Mouse (Mus musculus): ENCODE measurements around the gene Tpk1.

Tpk1 gene

DNA sequence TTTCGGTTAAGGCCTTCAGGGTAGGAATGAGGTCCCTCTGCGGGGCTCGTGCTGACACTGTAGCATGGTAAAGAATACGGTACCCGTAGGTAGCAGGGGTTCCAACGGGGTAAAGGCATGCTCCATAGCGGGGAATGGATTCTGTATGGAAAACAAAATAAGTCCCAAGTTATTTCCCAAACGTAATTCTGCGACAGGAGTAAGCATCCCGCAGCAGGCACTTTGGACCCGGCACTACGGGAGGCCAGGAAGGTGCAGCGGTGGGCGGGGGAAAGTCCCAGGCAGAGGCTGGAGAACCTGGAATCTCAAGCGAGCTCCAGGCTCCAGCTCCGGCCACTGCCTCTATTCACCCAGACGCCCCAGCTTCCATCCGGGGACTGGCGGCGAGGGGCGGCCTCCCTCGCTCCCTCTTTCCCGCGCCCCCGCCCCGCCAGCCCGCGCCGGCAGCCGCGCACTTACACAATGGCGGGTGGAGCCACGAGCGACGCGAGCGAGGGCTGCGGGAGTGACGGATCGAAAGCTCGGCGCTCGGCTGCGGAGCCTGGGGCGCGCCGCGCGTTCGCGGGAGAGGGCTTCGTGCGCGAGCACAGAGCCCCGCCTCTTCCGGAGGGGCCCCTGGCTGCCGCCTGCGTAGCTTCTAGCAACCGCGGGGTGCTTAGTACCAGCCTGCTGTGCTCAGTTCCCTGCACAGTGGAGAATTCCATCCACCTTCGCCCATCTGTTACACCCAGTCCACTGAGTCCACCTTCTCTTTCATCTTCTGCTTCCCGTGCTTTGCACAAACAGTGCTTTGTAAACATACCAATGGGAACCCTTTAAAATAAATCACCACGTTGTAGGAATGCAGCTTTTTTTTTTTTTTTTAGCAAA lies at the start of gene Tpk1:
Tpk1 (minus strand) TSS at position 602 of the 870 bp plus-strand sequence.
- peak; percentile 93 for DNase-seq

DNA sequence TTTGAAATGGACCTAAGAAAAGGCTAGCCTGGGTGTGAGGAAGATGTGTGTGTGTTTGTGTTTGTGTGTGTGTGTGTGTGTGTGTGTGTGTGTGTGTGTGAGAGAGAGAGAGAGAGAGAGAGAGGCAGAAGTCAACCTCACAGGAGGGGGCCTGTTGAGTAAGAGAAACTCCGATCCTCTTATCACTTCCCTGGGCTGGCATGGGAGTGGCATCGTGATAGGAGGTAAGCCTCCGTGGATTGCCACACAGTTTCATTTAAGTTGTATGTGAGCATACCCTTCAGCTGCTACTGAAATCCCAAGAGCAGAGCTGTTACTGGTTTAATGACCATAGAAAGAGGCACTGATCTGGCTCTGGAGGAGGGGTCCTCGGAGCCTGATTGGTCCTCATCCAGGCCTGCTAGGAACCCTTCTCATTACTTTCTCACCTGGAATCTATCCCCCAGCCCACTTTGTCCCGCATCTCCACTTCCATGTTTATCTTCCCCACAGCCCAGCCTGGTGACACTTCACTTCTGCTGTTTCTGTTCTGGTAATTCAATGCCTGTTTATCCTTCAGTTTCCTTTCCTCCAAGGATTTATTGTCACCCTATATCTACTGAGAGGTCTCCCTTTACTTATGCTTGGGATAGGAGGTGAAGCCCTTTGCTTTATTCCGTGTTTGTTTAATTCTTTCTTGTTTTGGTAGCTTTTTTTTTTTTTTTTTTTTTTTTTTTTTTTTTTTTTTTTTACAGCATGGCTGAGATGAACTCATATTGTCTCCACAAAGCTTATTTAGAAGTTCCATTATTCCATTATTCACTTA lies 36.9 kb upstream of the Tpk1 start:
- DNase-seq: no peak

DNA sequence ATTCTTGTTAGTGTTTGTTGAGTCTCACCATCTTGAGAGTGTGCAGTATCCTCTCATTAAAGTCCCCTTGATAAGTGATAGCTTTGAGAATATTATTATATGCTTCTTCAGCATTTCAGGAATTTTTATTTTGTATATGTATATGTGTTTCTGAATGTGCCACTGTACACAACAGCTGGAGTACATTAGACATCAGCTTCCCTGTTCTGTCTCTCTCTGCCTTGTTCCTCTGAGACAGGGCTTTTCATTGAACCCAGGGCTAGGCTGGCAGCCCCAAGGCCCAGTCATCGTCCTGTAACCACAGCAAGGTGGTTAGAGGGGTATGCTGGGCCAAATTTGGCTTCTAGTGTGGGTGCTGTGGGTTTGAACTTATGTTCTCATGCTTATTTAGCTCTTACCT lies 25.8 kb upstream of the Tpk1 start:
- DNase-seq: no peak

DNA sequence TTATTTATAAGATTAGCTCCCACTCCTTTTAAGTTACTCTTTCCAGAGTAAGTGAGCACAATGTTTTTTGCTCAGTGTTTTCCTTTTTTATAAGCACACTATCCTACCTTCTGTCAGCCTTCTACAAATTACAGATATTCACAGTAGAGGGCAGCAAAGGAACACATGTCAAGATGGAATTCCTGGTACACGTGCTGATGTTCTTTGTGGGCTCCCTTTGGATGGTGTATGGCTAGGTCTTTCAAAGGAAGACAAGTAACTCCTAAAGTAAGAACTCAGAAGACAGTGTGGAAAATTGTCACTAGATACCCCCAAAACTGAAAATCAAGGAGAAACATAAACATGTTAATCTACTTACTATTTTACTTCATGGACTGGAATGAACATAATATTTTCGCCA lies 19.9 kb upstream of the Tpk1 start:
- DNase-seq: no peak

DNA sequence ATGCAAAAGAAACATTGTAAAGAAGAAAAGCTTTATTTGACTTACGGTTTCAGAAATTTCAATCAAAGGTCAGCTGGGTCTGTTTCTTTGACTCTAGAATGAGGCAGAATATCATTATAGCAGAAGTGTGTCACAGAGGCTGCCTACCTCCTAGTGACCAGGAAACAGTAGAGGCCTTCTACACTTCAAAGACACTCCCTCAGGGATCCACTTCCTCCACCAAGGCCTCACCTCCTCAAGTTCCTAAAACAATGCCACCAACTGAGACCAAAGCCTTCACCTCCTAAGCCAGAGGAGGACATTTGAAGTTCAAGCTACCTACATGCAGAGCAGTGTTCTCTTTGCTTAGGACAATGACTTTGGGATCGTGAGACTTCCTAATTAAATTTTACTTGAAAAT lies 16.5 kb upstream of the Tpk1 start:
- DNase-seq: no peak

DNA sequence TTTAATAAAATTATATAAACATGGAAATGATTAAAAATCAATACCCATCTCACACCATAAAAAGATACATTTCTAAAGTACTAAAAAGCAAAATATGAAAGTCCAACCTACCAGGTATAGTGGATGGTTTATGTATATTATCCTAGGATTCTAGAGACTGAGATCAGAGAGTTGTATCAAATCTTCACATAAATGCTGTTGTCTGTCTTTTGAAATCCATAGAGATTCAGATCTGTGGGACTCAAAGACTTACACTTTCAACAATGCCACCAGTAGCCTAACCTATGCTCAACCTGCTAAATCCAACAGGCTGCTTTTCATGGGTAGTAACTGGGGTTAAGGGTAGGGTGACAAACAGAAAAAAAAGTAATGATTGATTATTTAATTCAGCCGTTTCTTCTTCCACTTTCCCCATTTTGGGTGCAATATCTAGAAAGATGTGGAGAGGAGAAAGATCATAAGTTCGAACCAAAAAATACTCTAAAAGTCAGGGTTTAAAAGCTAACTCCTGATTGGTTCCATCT lies 12.7 kb upstream of the Tpk1 start:
- no peak for DNase-seq

DNA sequence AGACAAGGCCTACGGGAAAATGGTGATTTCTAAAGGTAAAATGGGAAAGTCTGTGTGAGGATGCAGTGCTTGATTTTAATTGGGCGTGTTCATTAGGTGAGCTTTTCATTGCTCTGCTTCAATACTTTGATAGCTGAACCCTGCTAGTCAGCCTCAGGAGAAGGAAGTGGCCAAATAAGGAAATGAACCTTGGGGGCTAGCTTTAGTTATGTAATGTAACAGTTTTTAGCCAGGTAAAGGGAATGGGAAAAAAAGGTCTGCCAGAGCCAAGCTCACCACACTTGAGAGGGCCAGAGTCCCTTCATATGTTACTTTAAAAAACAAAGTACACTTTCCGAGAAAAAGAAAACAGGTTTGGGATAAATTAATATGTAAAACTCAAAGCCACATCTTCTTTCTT lies 11.5 kb upstream of the Tpk1 start:
- DNase-seq: no peak

DNA sequence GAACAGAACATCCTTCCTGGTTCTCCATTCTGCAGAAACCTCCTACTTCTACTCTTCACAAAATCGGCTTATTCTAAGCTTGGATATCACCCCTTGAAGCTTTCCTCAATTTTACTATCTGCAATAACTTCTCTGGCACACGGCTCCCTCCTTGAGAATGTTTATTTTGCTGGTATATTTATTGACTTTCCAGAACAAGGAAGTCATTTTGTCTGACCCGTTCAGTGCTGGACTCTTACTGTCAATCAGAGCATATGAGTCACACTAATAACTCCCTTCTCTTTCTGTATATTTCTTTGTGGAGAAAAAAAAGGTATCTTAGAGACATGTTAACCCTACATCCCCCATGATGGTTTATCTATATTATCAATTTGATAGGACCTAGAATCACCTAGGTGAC lies 10.1 kb upstream of the Tpk1 start:
- no peak for DNase-seq

DNA sequence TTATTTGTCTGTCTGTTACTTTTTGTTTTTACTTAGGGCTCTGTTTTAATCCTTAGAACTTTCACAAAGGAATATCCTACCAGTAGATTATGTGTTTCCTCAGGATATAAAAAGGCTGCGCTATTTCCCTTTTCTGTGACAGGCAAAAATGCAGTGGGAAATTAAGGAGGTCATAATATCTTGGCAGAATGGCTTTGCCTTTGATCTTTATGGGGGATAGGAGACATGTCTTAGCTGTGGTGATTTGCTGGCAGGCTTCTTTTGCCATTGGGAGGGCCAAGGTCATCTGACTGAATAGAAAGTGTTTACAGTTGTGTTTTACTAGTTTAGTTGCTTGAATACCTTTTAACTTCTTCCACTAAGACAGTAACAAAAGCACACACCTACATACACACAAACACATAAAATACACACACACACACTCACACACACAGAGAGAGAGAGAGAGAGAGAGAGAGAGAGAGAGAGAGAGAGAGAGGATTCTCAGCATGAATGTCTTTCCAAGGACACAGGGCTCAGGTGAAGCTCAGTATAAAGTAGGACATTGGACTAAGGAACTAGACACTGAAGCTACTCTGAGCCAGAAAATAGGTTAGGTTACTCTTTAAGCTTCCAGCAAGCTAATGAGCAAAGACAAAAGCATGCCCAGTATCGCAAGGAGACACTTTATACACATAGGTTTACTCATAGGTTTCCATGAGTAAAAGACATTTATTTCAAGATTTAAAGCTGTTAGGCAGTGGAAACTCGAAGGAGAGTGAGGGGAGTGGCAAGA lies 9.1 kb upstream of the Tpk1 start:
- no peak for DNase-seq

DNA sequence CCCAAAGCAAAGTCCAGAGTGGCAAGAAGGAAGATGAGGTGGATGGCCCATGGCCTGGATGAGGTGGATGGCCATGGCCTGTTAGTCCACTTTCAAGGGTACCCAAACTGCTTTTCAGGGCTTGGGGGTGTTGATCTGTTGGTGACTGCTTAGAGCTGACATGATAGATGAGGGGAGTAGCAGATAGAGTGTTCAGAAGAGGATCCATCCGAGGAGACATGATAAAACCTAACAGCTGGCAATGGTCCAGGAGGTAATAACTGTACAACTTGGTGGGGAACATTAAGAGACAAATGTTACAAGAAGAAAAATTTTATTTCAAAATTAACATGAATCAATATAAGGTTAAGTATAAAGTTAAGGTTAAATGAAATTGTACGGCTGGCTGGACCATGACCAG lies 4.9 kb upstream of the Tpk1 start:
- DNase-seq: no peak

DNA sequence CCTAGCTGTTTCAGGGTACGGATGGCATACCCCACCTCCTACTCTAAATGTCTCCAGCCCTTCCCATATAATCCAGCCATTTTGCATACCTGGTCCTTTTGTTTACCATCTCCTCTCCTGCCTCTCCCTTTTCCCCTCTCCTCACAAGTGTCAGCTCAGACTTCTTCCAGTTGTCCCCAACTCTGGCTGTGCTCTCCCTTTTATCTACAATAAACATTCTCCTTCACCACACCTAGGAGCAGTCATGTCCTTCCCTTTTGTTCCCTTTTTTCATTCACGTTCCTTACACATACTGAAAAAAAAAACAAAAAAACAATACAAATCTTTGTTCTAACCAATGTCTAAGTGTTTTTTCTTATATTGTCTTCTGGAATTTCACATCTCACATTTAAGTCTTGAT lies 1.6 kb upstream of the Tpk1 start:
- no peak for DNase-seq

DNA sequence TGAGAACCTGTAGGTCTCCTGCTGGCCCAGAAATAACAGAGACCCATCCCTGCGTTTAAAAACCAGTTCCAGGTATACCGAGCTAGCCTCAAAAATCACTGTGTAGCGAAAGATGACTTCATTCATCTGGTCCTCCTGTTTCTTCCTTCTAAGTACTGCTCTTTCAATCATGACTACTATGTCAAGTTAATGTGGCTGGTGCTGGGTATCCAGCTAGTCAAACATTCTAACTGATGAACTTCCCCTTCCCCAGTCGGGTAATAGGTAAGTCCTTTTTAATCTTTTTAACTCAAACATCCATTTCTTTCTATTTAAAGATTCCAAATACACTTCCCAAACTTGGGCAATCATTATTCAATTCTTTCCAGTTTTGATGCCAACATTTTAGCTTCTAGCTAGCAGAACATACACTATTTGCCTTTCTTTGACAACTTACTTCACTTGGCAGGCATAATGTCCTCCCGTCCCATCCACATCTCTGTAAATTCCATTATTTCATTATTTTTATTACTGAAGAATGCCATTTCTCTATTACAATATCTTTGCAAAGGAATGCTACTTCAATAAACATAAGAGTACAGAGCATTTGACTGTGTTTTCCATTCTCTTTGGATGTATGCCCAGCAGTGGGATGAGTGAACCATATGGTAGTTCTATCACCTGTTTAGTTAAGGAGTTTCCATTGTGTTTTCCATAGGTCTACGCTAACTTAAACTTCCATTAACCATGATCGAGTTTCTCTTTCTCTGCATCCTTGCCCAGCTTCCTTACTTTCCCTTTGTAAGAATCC lies 728 bp upstream of the Tpk1 start:
- no peak for DNase-seq

DNA sequence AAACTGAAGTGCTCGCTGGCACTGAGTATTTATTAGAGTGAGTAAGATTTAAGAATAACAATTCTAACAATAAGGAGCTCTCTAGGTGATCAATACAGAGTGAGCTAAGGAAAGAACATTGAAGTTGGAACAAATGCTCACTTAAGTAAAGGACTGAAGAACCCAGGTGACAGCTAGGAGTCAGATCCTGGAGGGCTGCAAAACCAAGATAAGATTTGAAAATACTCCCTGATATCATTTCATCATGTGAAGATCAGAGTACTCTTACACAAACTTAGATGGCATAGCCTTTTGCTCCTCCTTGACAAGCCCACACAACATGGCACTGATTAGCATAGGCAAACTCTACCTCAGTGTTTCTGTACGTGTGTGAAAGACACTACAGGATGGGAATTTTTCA lies 4.3 kb downstream of the Tpk1 start:
- no peak for DNase-seq

DNA sequence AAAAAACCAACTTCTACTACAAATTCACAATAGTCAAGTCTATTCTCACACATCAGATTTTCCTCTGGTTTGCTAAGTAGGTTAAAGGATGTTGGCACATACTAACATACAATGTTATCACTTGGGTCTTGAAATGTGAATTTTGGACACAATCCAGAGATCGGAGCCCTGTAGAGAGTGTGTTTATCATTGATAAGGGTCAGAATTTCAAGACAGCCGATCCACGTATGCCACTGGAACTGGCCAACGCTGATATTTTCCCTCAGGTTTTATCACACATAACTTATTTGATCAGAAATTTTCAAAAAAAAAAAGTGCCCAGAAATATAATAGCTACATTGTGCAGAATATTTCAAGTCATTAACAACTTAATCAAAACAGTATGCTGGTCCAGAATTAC lies 7.8 kb downstream of the Tpk1 start:
- DNase-seq: no peak

DNA sequence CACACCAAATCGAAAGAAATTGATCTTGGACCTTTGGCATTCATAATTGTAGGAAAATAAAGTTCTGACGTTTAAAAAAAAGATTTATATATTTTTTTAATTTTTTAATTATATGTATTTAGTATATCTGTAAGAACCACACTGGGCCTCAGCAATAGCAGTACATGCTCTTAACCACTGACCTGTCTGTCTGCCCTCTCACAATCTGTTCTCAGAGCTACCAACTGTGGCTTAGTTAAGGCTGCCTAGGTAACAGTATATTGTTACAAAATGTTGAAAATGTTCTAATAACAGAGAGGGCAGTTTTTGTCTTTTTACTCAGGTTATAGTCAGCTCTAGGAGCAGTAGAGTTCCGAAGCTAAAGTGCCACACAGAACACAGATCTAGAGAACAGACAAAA lies 8.2 kb downstream of the Tpk1 start:
- no peak for DNase-seq

DNA sequence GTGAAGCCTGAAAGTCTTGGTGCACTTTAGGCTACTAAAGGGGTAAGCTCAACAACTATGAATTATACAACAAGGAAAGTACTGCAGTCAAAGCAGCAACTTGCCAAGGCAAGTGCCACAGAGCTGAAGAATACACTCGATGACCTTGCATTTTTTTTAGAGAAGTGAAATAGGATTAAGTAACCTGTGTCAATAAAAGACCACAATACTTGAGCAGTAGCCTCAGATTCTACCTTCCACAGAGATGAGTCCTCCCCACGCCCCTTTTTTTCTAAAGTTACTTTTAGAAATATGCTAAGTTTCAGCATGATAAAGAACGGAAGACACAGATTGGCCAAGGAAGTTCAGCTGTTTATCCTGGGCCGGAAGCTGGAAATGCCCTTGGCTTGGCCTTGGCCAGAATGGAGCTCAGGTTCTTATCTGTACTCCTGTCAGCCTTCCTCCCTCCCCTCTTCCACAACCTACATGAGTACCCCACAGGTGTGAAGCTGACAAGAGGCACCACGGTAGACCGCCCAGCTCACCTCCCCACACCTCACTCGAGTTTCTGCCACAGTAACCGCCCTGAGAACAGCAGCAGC lies 11.1 kb downstream of the Tpk1 start:
- no peak for DNase-seq

DNA sequence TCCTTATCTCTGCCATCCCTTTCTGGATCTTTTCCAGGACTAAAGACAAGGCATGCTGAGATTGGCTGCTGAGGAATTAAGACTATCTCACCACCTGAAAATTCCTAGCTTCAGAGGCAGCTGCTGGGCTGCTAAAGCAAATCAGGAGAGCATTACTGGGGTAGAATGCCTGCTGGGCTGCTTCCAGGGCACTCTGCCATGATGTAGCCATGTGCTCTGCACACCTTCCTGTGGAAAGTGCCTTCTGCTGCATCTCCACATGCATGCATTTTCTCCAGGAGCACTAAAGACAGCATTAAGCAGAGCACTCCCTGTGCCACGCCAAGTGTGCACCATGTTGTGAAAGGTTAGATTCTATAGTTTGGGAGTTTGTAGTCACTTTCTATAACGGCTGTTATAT lies 16.6 kb downstream of the Tpk1 start:
- peak; percentile 74 for DNase-seq

DNA sequence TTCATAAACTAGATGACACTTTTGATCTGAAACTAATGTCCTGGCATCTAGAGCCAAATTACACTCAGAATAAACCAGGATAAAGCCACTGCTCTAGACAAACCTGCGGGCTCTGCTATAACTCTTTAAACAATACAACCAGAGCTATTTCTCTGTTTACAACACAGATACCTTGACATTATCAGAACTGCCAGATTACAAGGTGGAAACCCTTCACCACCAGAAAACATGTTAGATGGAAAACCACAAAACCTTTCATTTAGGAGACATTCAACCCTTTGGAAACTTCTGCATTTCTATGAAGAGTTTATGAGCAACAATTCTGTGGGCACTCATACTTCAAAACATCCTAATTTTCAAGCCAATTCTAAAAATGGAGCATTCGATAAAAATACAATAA lies 20.4 kb downstream of the Tpk1 start:
- DNase-seq: no peak

DNA sequence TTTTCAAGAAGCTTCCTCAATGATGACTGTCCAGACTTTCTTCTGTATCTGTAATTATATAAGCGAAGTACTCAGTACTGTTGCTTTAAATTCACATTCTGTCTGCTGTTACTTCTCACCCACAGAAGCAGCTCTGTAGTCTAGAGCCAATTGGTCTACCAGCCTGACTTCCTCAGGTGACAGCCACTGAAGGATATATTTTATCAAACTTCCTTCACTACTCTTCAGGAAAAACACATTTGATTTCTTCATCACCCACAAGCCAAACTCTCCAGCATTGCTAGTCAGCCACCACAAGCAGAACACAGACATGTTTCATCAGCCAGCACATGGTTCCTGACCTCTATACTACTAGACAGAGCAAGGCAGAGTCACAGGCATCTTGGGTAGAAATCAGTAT lies 21.0 kb downstream of the Tpk1 start:
- DNase-seq: no peak

DNA sequence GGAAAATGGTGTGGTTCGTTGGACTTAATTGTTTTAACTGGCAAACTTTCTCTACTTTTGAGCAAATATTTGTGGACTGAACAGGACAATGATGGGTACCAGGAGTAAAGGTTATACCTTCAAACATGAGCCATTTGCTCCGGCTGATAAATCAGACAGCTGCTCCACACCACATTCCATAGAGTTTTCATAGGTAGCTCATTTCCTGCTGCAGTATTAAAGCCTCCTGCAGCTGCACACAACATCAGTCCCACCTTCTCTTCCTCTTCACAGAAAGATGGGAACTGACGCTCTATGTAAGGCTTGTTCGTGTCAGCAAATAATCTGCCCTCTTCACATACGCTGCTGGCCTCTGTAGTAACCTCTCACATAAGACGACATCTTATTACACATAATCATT lies 22.4 kb downstream of the Tpk1 start:
- DNase-seq: no peak

DNA sequence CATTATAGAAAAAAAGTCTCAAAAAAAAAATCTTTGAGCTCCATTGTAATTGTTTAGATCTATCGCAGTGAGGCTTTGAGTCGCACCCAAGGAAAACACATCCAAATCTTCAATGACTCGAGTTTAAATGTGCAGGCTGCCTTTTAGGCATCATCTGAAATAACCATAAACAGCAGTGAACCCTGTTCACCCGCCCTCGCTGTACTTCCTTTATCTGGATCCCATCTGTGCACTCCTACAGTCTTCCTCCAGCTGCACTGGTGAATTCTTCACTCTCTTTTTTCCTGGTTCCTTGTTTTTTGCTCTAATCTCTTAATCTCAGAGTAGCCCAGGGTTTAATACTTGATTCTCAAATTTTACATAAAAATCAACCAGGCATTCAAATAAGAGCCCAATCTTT lies 23.7 kb downstream of the Tpk1 start:
- DNase-seq: no peak

DNA sequence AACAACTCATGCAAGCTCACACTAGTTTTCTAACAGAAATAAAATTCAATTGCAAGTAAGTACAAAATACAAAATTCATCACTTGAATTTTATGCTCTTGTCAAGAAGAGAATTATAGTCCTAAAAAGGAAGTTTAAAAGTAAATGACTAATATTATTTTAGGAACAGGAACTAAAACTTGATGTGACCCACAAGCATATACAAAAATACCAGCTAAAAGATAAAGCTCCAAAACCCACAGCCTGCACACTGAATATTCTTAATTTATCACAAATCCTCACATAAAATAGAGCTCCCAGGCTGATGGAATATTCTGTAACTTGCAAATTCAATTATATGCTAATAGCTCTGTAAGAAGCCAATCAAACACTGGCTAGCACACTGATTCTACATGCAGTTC lies 25.5 kb downstream of the Tpk1 start:
- no peak for DNase-seq
